Mouse (Mus musculus): ENCODE results near the gene Il31ra.

GRCm38 (mm10) chr13:112523346-112523970 is 70.7 kb downstream of the Il31ra start:
- no peak for TF ChIP-seq POLR2A (IDR thresholded peaks at IDR 0.05; ENCODE audit: low read depth, low read length)
- TF ChIP-seq CTCF (IDR thresholded peaks at IDR 0.05; ENCODE audit: extremely low read depth, insufficient read depth, insufficient read length, insufficient replicate concordance), result no peak

Data from spleen, adult 2 months (tissue).